Mouse (Mus musculus) urinary bladder, postnatal 10 days (tissue): ENCODE results near the gene Hdac4.

Source experiments
- DNase-seq: peaks from one replicate; pipeline ENCODE4 v3.0.0; 2022; ENCODE audit warnings: low spot score

The Hdac4 gene

DNA sequence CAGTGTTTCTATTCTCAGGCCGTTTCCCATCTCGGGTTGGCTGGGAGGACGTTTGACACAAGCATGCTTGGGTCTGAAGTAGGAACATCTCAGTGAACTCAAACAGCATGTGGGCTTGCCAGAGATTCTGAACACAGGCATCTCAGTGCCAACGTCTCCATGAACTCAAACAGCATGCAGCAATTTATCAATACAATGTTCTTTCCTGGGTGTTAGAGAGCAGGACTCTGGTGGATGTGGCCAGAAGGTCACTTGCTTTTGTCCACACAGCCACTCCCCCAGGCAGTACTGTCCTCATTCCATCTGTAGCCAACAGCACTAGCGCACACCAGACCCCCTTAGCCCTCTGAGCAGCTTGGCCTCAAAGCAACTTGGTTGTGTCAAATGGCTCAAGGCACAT, 274.2 kb downstream of the Hdac4 start:
- no peak for DNase-seq

DNA sequence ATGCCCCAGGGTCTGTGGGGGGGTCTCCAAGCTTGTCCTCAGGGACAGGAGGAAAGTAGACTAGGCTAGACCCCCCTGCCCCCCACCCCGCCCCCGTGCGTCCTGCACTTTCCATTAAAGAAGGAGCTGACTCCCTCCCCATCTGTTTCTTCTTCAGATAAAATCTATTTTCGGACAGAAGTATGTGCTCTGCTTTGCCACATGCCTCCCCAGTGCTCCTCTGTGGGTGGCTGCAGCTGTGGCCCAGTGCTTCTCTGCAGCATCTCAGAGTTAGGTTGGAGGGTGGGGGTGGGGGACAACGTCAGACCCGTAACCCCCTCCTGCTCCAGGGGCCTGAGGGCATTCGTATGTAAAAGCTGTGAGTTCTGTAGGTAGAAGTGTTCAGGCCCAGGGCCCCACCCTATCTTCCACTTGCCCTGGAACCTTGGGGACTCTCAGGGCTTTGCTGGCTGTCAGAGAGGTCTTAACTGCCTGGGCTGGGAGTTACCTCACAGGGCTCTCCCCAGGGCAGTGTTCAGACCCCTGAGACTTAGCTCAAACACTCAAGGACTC, 275.4 kb downstream of the Hdac4 start:
- no peak for DNase-seq

DNA sequence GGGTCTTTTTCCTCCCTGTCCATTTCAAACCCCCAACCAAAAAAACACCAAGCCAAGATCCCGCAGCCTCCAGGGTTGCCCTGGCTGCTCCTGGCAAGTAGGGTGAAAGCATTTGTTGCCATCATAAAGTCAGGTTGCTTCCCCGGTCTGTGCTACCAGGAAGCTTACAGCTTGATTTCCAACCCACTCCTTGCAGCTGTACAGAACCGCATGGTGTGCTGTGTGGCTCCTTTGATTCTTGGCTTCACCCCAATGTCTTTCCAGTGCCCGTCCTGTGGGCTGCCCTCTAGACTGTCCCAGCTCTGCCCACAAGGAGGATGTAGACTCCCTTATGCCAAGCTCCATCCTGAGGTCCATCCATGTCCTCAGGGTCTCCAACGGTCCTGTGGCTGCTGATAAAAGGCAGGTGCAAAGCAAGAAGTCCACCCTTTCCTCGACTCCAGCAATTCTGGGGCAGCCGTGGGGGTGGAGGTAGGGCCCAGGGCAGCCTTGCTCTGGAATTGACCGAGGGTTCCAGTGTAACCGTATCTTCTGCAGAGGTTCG, 277.2 kb downstream of the Hdac4 start:
- no peak for DNase-seq

DNA sequence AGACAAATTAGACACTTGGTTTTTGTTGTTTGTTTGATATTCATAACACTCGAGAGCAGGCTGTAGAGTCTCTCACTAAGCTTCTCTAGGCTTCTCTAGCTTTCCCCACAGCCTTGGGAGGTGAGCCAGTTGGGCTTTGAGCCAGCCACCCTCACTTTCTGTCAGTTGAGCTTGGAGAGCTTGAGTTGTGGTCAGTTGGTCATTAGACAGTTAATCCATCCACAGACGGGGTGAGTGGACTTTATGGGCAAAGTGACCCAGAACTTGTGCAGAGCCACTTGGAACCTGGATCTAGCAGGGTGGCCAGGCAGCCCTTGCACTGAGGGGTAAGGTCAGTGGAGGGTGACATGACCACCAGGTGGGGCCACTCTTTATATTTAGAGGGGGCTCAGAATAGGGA, 277.9 kb downstream of the Hdac4 start:
- no peak for DNase-seq

DNA sequence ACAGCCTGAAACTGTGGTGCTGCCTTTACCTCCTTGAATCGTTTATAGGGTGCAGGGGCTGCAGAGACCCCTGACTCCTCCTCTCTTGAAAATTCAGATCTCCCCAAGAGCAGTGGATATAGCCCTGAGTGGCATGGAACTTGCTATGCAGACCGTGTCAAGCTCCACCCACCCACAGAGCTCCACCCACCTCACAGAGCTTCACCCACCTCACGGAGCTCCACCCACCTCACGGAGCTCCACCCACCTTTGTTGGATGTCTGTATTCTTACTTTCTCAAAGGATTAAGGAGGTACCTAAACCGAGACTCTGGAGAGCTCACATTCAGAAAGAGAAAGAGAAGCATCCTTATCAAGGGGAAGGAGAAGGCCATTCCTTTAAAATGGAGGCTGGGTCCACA, 279.5 kb downstream of the Hdac4 start:
- DNase-seq, result no peak

DNA sequence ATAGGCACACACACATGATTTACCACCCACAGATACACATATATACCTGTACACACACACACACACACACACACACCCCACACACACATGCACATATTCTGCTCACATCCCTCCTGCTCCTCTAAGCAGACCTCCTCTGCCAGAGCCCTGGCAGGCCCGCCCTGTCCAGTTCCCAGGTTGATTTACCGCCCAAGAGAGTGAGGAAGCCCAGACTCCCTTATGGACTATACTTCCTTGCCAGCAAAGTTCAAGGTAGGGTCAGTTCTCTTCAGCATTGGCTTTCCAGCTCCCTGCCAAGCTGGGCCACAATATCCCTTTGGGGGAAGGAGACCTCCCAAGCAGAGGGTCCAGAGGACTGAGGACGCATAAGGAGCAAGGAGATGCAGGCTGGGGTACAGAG, 280.9 kb downstream of the Hdac4 start:
- no peak for DNase-seq

DNA sequence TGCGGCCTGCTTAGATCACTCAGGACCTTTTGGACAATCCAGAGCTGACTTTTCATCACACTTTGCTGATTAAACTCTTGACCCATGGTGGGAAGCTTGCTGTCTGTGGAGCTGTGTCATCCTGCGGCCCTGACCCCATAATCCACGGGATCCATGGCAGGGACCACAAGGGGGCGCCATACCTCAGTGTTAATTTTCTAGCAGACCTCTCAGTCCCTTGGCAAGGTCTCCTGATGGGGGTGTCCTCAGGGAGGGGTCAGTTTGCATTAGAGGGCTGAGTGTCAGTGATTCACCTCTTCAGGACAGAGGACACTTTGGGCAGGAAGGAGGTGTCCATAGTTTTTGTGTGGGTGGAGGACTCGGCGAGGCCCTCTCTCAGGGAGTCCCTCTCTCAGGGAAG, 281.6 kb downstream of the Hdac4 start:
- DNase-seq, result no peak

DNA sequence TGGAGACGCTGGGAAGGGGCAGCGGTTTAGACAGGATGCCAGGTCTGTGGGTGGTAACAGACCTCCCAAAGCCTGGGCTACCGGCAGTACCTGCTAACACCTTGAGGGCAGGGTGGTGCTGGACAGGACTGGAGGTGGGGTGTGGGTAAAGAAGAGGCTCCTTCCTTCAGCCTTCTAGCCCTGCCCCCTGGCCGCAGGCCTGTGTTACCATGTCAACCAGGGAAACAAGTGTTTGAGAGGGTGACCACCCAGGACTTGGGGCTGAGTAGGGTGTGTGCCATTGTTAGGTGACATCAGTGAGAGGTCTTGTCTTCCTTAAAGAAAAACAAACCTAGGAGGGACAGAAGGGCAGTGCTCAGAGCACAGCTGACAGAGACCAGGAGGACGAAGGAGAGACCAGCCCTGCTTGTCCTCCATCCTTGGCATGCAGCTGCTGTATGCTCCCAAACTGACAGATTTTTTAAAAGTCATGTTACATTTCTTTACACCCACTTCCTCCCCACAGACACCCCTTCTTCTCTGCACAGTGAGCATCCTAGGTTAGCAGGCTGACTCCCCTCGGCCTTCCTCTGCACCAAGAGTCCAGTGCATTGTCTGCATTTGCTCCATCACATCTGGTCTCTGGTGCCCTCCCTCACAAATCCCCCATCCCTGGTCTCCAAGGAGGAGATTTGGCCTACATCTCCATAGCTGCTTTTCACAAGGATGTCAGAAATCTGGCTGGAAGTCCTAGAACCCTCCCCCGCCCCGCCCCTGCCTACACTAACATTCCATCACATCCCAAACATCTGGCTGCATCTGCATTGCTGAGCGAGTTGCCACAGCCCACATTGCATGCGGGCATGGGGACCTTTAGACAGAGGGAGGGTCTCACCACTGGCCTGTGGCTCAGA, 283.0 kb downstream of the Hdac4 start:
- no peak for DNase-seq

DNA sequence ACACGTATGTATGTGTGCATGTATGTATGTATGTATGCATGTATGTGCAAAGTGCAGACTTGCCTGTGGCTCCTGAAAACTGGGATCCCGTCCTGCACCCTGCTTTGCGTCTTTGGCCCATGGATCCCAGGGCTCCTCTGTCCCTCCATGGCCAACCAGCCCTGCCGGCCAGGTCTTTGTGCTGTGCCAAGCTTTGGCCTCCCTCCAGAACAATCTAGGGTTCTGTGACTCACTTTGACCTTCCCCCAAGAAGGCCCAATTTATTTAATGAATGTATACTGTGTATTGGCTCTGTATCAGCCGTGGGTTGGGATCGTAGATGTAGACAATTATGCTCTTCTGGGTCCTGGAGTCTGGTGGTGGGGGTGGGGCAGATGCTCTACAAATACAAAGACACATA, 290.2 kb downstream of the Hdac4 start:
- DNase-seq, result no peak

DNA sequence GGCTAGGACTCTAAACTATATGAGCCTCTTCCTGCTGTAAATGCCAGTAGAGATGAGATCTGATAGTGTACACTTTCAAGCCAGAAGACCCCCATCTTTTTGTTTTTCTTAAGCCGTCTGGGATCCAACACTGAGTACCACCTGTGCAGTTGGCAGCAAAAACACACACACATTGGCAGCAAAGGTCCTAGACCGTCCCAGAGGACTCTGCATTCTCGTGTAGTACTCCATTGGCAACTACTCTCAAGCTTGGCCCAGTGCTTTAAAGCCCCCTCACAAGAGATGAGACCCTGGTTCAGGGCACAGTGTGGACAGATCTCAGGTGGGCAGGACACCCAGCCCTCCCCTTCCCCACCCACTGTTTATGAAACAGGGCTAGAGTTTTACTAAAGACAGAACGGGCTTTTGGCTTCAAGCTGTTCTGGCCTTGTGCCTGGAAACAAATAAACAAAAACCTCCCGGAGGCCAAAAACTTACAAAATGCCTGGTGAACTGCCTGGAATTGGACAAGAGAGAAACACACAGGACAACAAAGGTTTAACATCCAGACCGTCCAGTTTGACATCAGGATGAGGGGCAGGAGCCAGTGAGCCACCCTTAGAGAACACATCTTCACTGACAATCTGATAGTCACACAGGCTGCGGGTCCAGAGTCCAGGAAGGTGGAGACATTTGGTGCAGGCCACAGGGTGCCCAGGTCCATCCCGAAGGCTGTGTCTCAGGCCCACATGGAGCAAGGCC, 292.1 kb downstream of the Hdac4 start:
- DNase-seq, result no peak

DNA sequence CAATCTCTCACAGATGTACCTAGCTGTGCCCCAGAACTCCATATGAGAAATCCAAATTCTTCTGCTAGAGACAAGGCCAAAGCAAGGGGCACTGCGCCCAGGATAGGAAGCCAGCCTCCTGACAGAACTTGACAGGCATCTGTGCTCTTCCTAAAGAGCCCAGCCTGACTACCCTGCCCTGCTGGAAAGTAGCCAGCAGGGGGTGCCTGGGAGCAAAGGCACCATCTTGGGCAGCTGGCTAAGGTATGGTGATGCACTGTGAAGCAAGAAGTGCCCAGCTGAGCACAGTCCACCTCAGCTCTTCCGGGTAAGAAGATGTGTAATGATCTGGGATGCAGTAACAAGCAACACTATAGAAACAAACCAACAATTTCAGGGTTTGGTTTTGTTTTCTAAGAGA, 298.4 kb downstream of the Hdac4 start:
- DNase-seq, result no peak

DNA sequence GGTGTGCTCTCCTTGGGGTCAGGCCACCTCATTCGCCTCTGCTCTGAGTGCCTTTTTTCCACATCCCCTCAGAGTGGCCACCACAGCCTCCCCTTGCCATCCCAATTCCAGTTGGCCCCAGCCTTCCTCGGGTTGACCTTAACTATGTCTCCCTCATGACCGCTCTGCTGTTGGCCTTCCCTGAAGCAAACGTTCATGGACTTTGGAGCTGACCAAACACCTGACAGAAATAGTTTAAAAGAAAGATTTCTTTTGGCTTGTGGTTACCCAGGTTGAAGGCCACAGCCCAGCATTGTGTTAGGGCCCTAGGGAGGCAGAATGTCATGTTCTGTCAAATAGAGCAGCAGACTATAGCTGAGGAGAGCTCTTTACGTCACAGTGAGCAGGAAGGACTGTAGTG, 301.2 kb downstream of the Hdac4 start:
- no peak for DNase-seq

DNA sequence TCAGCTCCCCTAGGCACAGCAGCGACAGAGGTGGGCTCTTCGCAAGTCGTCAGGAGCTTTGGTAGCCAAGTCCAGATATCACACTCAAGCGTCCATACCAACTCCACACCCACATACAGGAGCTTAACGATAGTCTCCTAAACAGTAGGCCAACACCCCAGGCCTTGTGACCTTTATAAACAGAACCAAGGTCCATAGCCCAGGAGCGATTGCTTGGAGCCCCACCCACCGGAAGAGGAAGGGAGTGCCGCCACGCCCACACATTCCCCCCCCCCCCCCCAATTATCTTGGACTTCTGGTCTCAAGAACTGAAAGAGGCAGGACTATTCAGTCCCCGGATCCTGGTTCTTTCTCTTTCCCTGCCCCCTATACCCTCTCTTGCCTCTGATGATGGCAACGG, 301.9 kb downstream of the Hdac4 start:
- no peak for DNase-seq

DNA sequence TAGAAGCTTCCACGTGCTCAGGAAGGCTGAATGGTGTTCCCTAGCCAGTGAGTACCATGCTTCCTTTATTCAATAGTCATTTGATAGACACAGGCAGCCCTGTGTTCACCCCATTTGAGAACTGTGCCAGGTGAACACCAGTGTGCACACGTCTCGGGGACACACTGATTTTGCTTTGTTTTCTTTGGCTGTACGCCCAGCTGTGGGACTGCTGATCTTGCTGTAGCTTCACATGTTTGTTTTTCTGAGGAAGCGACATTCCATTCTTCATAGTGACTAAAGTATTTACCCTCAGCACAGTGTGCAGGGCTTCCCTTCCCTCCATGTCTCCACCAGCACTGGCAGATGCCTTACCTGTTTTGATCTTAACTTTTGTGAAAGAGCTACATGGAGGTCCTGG, 312.4 kb downstream of the Hdac4 start:
- DNase-seq, result no peak

DNA sequence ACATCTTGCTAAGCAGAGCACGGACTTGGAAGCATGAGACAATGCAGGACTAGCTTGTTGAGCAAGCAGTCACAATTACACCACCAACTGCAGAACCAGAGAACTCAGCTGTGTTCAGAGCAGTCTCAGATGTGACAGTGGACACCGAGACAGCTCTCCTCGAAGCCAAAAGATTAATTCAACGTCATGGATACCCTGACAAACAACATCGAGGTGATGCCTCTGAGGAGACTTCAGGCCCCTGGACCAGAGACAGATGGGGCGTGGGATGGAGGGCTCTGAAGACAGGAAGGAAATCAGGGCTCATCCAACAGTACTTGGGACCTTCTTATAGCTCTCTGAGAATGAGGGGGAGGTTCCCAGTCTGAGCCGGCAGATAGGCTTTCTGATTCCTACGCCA, 314.6 kb downstream of the Hdac4 start:
- DNase-seq, result no peak

DNA sequence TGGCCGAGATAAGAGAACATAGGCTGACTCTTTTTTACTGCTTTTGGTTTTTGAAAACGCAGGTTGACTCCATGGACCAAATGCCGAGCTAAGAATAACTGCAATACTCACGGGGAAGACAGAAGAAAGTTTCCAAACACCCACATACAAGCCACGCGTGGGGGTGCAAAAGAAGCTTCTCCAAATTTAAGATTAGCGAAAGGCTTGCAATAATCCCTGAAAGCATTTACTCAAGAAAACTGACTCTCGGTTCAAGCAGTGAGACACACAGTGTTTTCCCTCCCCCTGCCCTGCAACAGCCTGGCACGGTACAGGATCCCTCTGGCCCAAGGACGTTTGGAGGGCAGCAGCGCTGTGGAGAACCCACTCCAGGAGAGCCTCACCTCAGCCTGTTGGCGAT, 315.3 kb downstream of the Hdac4 start:
- no peak for DNase-seq
